Mouse (Mus musculus) limb, embryonic 10.5 days (tissue): ENCODE results near the gene Cdc42bpa. TPM values are rescaled to one million over a fixed set of nuclear protein-coding genes. Genes with fewer than 3 reads are reported as not detected.

Experiments
- DNase-seq: peaks from one replicate; pipeline ENCODE4 v3.0.0-alpha.2; 2017; ENCODE audit warnings: low spot score
- H3K27ac ChIP-seq: fragments of 300-500 bp; sonication (generic); 2 replicates; pipeline ENCODE4 v1.5.1; 2016; ENCODE audit warnings: mild to moderate bottlenecking
- H3K27me3 ChIP-seq: fragments of 300-500 bp; sonication (generic); 2 replicates; pipeline ENCODE4 v1.6.1; 2016; ENCODE audit warnings: low read depth, mild to moderate bottlenecking; ENCODE audit not compliant: poor library complexity, severe bottlenecking
- H3K36me3 ChIP-seq: fragments of 300-500 bp; sonication (generic); 2 replicates; pipeline ENCODE4 v1.6.1; 2016; ENCODE audit warnings: mild to moderate bottlenecking, moderate library complexity
- H3K4me1 ChIP-seq: fragments of 300-500 bp; sonication (generic); 2 replicates; pipeline ENCODE4 v1.6.1; 2016
- H3K4me3 ChIP-seq: fragments of 300-500 bp; sonication (generic); 2 replicates; pipeline ENCODE4 v1.5.1; 2016; ENCODE audit warnings: mild to moderate bottlenecking, moderate library complexity
- H3K9me3 ChIP-seq: fragments of 300-500 bp; sonication (generic); replicated peaks from 2 replicates; pipeline ENCODE4 v1.6.1; 2016; ENCODE audit warnings: mild to moderate bottlenecking
- WGBS: fragments of 180-500 bp; shearing (Covaris S2); methylation state at CpG from one replicate; pipeline ENCODE4 v1.1.7; 2016; 5-methylcytosine and 5-hydroxymethylcytosine counted together
- polyA plus RNA-seq: library from polyadenylated mRNA; unstranded; fragments of >200 nt; fragmentation: Nextera tagmentation; extraction: Ambion mirVana; gene quantifications from 2 replicates; pipeline ENCODE4 v1.2.1, GENCODE M21; 2016

The Cdc42bpa gene
- polyA plus RNA-seq, 1 experiment from 2014 or later, result 14.3 TPM

DNA sequence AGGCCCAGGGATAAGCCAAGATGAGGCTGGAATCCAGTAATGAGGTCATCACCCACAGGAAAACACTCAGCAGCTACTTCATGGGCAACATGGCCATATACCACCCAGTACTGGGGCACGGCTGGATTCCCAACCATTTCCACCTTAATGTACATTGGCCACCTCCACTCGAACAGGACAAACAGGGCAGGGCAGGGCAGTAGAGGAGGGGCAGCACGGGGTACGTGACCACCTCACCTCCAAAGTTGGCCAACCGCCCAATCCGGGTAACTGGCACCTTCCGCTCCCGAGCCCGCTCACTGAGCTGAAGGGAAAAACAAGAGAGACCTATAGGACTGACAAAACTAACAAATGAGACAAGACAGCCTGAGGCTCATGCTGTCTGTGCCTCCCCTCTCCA, 218.1 kb downstream of the Cdc42bpa start:
- Histone ChIP-seq H3K4me1 (no peaks in the 10 kb centered on the region), H3K36me3 (no peaks in the 10 kb centered on the region), H3K9me3 (no peaks in the 10 kb centered on the region), H3K27ac (no peak overlapping the region), H3K27me3 (no peaks in the 10 kb centered on the region), H3K4me3 (no peak overlapping the region)
- DNase-seq, result no peak
- WGBS, result 95% methylated on average over 9 of the region's 9 CpGs

DNA sequence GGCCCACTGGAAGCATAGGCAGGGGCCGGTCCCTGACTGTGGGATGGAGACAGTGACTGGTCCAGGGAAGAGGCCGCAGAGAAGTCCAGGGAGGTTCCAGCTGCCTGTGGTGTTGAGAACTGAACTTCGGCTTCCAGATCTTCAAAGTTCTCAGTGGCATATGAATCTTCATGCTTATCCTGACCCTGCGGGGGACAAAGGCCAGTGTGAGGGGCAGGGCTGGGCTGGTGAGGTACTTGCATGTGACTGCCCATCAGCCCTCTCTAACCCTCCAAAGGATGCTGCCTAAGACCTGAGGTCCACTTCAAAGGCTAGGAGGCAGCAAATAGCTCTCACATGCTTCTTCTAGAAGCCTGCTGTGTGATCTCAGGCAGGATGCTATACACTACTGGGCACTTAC, 218.8 kb downstream of the Cdc42bpa start:
- 95% methylated on average over 4 of the region's 4 CpGs for WGBS
- no peaks in the 10 kb centered on the region for H3K36me3 ChIP-seq
- DNase-seq, result no peak
- H3K4me1 ChIP-seq, result no peaks in the 10 kb centered on the region
- H3K9me3 ChIP-seq, result no peaks in the 10 kb centered on the region
- no peak overlapping the region for H3K27ac ChIP-seq
- H3K4me3 ChIP-seq, result no peak overlapping the region
- no peaks in the 10 kb centered on the region for H3K27me3 ChIP-seq

DNA sequence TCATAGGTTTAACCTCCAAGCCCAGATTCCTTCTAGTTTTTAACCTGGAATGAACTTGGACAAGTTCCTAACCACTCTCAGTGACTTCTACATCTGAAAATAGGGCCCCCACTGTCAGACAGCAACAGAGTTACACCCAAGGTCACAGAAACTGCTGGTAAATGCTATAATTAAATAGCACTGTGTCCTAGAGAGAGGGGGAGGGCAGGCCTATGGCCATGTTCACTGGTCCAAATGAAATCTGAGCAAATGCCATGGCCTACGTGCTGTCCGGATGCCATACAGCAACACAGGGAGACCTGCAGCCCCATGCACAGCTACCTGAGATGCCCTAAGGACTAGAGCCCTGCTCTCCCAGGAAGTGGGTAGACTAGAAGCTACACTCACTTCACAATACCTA, 219.6 kb downstream of the Cdc42bpa start:
- Histone ChIP-seq H3K4me3 (no peak overlapping the region), H3K9me3 (no peaks in the 10 kb centered on the region), H3K27me3 (no peaks in the 10 kb centered on the region), H3K36me3 (no peaks in the 10 kb centered on the region), H3K4me1 (no peaks in the 10 kb centered on the region), H3K27ac (no peak overlapping the region)
- WGBS, result 89% methylated on average over 2 of the region's 2 CpGs
- DNase-seq, result no peak

DNA sequence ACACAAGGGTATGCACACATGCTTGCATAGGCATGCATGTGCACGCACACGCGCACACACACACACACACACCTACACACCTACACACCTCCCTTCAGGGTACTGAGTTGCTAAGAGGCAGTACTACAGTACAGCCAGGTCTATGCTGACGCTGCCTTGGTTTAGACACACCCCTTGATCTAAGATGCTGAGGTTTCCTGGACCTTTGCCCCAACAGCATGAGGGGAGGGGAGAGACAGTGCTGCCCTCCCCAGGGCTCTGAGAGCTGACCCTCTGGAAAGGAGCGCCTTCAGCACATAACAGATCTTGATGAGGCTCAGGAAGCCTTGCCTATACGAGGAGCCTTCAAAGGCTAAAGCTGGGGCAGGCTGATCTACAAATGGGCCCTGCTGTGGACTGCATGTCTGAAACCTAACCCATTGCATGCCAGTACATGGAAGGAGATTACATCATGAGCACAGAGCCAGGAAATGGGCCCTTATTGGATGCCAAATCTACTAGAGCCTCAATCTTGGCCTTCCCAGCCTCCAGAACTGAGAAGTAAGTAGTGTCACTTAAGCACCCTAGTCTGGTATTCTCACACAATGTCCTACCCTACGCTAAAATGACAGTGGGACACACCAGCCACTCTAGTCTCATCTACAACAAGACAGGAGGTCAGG, 221.2 kb downstream of the Cdc42bpa start:
- H3K9me3 ChIP-seq, result no peaks in the 10 kb centered on the region
- no peak overlapping the region for H3K27ac ChIP-seq
- H3K36me3 ChIP-seq, result no peaks in the 10 kb centered on the region
- no peak for DNase-seq
- H3K4me3 ChIP-seq, result no peak overlapping the region
- WGBS, result 86% methylated on average over 7 of the region's 7 CpGs
- no peaks in the 10 kb centered on the region for H3K4me1 ChIP-seq
- H3K27me3 ChIP-seq, result no peaks in the 10 kb centered on the region

DNA sequence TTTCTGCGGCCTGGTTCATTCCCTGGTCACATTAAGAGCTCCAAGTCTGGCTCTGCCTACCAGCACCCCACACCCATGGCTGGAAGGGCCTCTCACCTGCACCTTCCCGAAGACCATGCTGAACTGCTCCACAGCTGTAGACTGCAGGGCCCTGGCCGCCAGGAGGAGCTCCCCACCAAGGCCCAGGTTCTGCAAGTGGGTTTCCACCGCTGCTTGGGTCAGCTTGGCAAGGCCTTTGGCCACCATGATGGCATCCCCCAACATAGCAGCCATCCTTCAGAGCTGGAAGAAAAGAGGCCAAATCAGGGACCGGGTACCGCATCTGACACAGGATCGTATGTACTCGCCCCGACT, 221.7 kb downstream of the Cdc42bpa start:
- H3K27me3 ChIP-seq, result no peaks in the 10 kb centered on the region
- H3K36me3 ChIP-seq, result no peaks in the 10 kb centered on the region
- no peaks in the 10 kb centered on the region for H3K4me1 ChIP-seq
- H3K4me3 ChIP-seq, result no peak overlapping the region
- no peak overlapping the region for H3K27ac ChIP-seq
- no peak for DNase-seq
- 88% methylated on average over 9 of the region's 9 CpGs for WGBS
- no peaks in the 10 kb centered on the region for H3K9me3 ChIP-seq

DNA sequence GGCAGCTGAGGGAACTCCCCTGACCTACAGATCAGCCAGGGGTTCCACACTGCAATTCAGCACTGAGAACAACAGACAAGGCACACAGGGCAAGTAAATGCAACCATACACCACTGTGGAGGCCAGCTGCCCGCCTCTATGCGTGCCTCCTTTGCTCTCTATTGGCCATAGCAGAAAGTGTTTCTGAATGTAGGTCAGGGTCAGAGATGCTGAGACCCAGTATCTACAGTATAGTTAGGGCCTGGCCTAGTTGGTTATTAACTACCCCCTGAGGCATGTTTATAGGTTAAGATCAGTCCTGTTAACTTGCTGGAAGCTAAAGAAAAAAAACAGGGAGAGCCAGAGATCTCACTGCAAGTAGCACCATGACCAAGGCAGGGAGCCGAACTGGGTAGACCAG, 222.5 kb downstream of the Cdc42bpa start:
- Histone ChIP-seq H3K27ac (no peak overlapping the region), H3K9me3 (no peaks in the 10 kb centered on the region), H3K4me1 (no peaks in the 10 kb centered on the region), H3K4me3 (no peak overlapping the region), H3K27me3 (no peaks in the 10 kb centered on the region), H3K36me3 (no peaks in the 10 kb centered on the region)
- DNase-seq, result no peak
- WGBS, result 76% methylated on average over 3 of the region's 3 CpGs

DNA sequence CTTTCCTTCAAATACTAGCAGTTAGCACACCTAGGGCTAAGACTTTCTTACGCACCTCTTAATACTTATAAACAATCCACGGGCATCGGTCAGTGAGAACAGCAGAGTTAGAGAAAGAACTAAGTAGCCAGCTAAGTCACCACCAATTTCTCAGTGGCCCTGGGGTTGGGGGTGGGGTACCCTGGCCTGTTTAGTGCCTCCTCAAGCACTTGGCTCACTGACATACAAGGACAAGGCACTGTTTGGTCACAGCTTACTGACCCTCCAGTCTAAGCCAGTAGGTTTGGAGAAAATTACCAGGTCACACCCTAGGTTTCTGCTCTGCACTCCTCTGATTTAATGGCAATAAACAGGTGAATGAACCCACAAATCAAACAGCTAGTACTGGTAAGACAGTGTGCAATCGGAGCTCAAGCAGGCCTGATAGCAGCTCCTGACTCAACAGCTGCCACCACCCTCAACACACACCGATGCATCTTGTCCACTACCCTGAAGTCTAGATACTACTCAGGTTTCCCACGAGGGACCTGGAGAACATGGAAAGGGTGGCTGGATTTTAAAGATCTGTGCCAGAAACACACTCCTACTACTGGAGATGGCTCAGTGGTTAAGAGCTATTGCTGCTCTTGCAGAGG, 223.4 kb downstream of the Cdc42bpa start:
- H3K9me3 ChIP-seq, result no peaks in the 10 kb centered on the region
- H3K27me3 ChIP-seq, result no peaks in the 10 kb centered on the region
- H3K36me3 ChIP-seq, result no peaks in the 10 kb centered on the region
- DNase-seq, result no peak
- 92% methylated on average over 6 of the region's 6 CpGs for WGBS
- H3K4me3 ChIP-seq, result no peak overlapping the region
- no peaks in the 10 kb centered on the region for H3K4me1 ChIP-seq
- H3K27ac ChIP-seq, result no peak overlapping the region

DNA sequence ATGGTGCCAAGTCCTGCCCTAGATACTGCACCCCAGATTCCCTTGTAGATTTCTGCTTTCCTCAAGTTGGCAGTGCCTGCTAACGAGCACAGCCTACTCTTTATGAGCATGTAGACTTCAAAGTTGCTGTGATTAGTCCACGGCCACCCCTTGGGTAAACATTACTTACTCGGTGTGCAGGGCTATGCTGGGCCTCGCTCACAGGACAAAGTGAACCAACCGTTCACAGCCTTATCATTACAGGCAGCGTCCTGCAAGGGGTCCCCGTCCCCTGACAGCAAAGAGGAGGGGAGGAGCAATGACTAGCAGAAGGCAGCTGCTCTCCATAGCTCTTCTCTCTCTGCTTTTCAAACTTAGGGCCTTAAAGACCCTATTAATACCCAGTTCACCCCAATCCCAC, 224.5 kb downstream of the Cdc42bpa start:
- no peak for DNase-seq
- Histone ChIP-seq H3K4me3 (no peak overlapping the region), H3K27me3 (no peaks in the 10 kb centered on the region), H3K27ac (no peak overlapping the region), H3K36me3 (no peaks in the 10 kb centered on the region), H3K4me1 (no peaks in the 10 kb centered on the region), H3K9me3 (no peaks in the 10 kb centered on the region)
- WGBS, result 49% methylated on average over 7 of the region's 7 CpGs

DNA sequence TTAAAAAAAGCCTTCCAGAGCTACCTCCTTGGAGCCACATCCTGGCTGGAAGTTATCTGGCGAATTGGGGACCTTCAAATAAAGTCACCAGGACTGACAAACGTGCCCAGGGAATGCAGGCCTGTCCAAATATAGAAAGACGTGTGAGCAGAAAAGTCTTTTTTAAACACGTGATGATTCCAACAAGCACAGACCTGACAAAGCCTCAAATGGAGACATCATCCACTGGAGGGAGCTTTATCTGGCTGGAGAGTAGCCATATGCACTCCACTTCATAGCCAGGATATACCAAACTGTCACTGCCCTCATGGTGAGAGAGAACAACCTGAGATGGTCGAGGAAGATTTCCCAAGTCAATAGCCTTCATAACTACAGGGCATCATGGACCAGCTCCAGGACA, 225.6 kb downstream of the Cdc42bpa start:
- 75% methylated on average over 5 of the region's 5 CpGs for WGBS

DNA sequence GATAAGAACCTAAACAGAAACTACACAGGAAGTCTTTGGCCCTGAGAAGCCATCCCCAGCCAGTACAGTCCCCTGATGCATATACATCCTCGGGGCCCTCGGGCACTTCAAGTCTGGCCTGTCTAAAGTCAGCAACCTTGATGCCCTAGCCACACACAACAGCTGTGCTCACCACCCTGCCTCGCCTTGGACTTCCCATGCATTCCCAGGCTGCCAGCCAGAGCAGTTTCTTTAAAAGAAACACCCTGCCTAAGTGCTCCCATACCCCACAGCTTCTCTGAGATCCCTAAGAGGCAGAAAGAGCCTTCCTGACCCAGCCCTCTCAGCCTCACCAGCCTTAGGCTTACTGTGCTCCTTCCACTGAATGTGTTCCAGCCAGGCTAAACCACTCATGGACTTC, 226.1 kb downstream of the Cdc42bpa start:
- no peaks in the 10 kb centered on the region for H3K36me3 ChIP-seq
- no peaks in the 10 kb centered on the region for H3K4me1 ChIP-seq
- H3K4me3 ChIP-seq, result no peak overlapping the region
- no peaks in the 10 kb centered on the region for H3K9me3 ChIP-seq
- H3K27me3 ChIP-seq, result no peaks in the 10 kb centered on the region
- no peak overlapping the region for H3K27ac ChIP-seq
- 89% methylated on average over 3 of the region's 3 CpGs for WGBS
- DNase-seq, result no peak

More for the DNA sequence above, 225.6 kb downstream of the Cdc42bpa start:
- H3K4me1 ChIP-seq, result no peaks in the 10 kb centered on the region
- H3K9me3 ChIP-seq, result no peaks in the 10 kb centered on the region
- no peak overlapping the region for H3K4me3 ChIP-seq
- no peak overlapping the region for H3K27ac ChIP-seq
- DNase-seq, result no peak
- H3K27me3 ChIP-seq, result no peaks in the 10 kb centered on the region
- no peaks in the 10 kb centered on the region for H3K36me3 ChIP-seq

DNA sequence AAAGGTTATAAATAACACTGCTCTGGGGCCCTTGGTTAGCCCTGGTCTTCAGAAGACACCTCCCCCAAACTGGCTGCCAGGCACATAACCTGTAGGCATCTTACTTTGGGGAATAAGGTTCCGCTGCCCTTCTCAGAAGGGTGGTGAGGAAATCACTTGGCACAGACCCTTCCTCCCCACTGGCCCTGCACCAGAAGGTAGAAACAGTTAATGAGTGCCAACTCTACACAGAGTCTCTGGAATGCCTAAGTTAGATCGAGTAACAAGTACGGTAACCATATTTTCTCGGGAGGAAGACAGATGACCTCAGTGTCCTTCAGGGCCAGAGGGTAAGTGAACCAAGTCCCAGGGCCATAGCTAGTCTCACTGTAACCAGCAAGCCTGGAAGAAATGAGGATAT, 228.7 kb downstream of the Cdc42bpa start:
- no peak for DNase-seq
- Histone ChIP-seq H3K27ac (no peak overlapping the region), H3K4me1 (no peaks in the 10 kb centered on the region), H3K9me3 (no peaks in the 10 kb centered on the region), H3K4me3 (no peak overlapping the region), H3K36me3 (no peaks in the 10 kb centered on the region), H3K27me3 (0 out of 2 replicates have a peak, but pooled peaks cover 4% of the 10 kb centered on the region)
- 88% methylated on average over 4 of the region's 4 CpGs for WGBS

DNA sequence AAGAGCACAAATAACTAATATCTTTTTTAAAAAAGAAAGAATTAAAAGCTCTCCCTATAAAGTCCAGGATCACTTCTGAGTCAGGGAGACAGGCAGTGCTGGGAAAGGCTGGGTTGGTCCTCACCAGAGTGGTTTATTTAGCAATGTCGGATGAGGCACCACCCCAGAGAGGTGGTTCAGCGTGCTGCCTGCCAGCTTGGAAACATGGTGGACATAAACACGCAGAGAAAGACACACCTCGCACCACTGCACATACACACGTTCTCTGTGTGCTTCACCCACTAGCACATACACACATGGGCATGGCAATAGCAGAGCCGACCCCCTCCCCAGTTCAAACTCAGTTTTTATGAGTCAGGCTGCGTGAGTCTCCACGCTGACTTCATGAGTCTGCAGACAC, 230.8 kb downstream of the Cdc42bpa start:
- WGBS, result 85% methylated on average over 8 of the region's 8 CpGs
- Histone ChIP-seq H3K9me3 (no peaks in the 10 kb centered on the region), H3K4me3 (no peak overlapping the region), H3K27me3 (peaks cover 10% of the 10 kb centered on the region; the same call in 1 of the 2 replicates), H3K27ac (no peak overlapping the region), H3K4me1 (peaks cover 9% of the 10 kb centered on the region), H3K36me3 (no peaks in the 10 kb centered on the region)
- no peak for DNase-seq

DNA sequence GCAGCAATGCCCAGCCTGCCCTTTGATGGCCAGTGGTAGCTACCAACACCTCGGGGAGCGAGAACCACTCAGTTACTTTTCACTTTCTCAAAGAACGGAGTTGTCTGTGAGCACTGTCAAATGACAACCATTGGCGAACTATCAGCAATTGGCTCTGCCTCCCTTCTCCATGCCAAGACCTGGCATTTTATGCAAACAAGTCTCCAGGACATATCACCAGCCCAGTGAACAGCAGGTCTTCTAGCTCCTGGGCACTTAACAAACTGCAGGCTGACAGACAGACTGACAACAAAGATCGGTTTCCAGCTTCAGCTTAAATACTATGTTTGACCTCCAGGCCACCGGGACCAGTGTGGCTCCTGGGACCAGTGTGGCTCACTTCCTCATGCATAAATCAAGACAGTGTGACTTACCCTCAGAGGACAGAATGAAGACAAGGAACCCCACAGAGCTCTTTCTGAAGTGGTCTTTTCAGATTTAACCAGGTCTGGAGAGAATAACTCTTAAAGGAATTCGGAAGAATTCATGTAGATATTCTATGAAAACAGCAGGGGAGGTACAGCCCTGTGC, 231.5 kb downstream of the Cdc42bpa start:
- H3K27ac ChIP-seq, result no peak overlapping the region
- no peak for DNase-seq
- 74% methylated on average over 7 of the region's 7 CpGs for WGBS
- peaks cover 13% of the 10 kb centered on the region for H3K4me1 ChIP-seq
- no peaks in the 10 kb centered on the region for H3K36me3 ChIP-seq
- peaks cover 10% of the 10 kb centered on the region; the same call in 1 of the 2 replicates for H3K27me3 ChIP-seq
- no peaks in the 10 kb centered on the region for H3K9me3 ChIP-seq
- H3K4me3 ChIP-seq, result no peak overlapping the region
